Mouse (Mus musculus) heart, adult 2 months (tissue): Measurements from ENCODE around the gene 4930430F08Rik. TPM values are rescaled to one million over a fixed set of nuclear protein-coding genes. Genes with fewer than 3 reads are reported as not detected.

Source experiments
- DNase-seq, 2 experiments: peaks; one replicate each; pipeline ENCODE4 v3.0.0; 2021
- H3K27ac ChIP-seq: fragments of 200-600 bp; 2 replicates; pipeline ENCODE4 v1.8.1; 2022
- H3K27me3 ChIP-seq: fragments of 200-500 bp; 2 replicates; pipeline ENCODE4 v1.6.1; 2012; ENCODE audit warnings: mild to moderate bottlenecking, low read length, inconsistent platforms, mixed read lengths; ENCODE audit not compliant: control insufficient read depth, insufficient read depth
- H3K36me3 ChIP-seq: fragments of 200-500 bp; 2 replicates; pipeline ENCODE4 v1.6.1; 2012; ENCODE audit warnings: low read length, inconsistent platforms; ENCODE audit not compliant: control insufficient read depth, insufficient read depth
- H3K4me1 ChIP-seq: fragments of 200-500 bp; 2 replicates; pipeline ENCODE4 v1.6.1; 2011; ENCODE audit warnings: low read length; ENCODE audit not compliant: control insufficient read depth, insufficient read depth
- H3K4me3 ChIP-seq: fragments of 200-600 bp; 2 replicates; pipeline ENCODE4 v1.8.1; 2022
- H3K79me2 ChIP-seq: fragments of 200-500 bp; replicated peaks from 2 replicates; pipeline ENCODE4 v1.6.1; 2012; ENCODE audit warnings: mild to moderate bottlenecking, inconsistent platforms, low read length, moderate library complexity, mixed read lengths; ENCODE audit not compliant: control insufficient read depth, insufficient read depth
- H3K9ac ChIP-seq: fragments of 200-500 bp; 2 replicates; pipeline ENCODE4 v1.6.1; 2012; ENCODE audit warnings: low read depth, mild to moderate bottlenecking, control low read depth, inconsistent platforms, low read length, mixed read lengths
- CTCF ChIP-seq: fragments of 200-600 bp; IDR thresholded peaks from 2 replicates; pipeline ENCODE4 v1.8.1; 2022; ENCODE audit warnings: antibody characterized with exemption, mild to moderate bottlenecking, moderate library complexity
- EP300 ChIP-seq: fragments of 200-500 bp; IDR thresholded peaks from 2 replicates; pipeline ENCODE4 v1.6.1; 2011; ENCODE audit warnings: low read depth, low read length, control low read depth; ENCODE audit not compliant: insufficient read depth
- POLR2A ChIP-seq: fragments of 200-500 bp; IDR thresholded peaks from 2 replicates; pipeline ENCODE4 v1.6.1; 2011; ENCODE audit warnings: mild to moderate bottlenecking, low read depth, low read length, control low read depth; ENCODE audit not compliant: insufficient read depth
- WGBS: fragments of 180-500 bp; shearing (Covaris S2); methylation state at CpG from one replicate; pipeline ENCODE4 v1.1.7; 2018; 5-methylcytosine and 5-hydroxymethylcytosine counted together
- intact Hi-C: fragments of 180-260 bp; cut with DNase I; formaldehyde crosslinking; loops from one replicate; pipeline ENCODE4 v1.15.1; 2025
- polyA plus RNA-seq: library from polyadenylated mRNA; depleted of rRNA; stranded (reverse); fragments of >200 nt; gene quantifications from 2 replicates; pipeline ENCODE4 v1.2.3, GENCODE M21; 2012
- total RNA-seq, 2 experiments: library from RNA; stranded (reverse); gene quantifications; 2 replicates each; pipeline ENCODE4 v1.2.3; 2021

Gene 4930430F08Rik
- total and polyA plus RNA-seq, 3 experiments, result 5.2 to 5.3 (median 5.3) TPM

GRCm38 (mm10) chr10:100604254-100604653, 14.0 kb upstream of the 4930430F08Rik start:
- Histone ChIP-seq H3K27me3 (no peaks in the 10 kb centered on the region), H3K36me3 (no peaks in the 10 kb centered on the region), H3K79me2 (no peaks in the 10 kb centered on the region), H3K27ac (no peak overlapping the region), H3K4me3 (no peak overlapping the region), H3K4me1 (no peaks in the 10 kb centered on the region), H3K9ac (no peak overlapping the region)
- DNase-seq, result no peak
- intact Hi-C loops, result no loop called here
- WGBS, result 61% methylated on average over 2 of the region's 2 CpGs
- TF ChIP-seq POLR2A (no peak), CTCF (no peak), EP300 (no peak)

- intact Hi-C loops, result no loop called here
- H3K79me2 ChIP-seq, result no peaks in the 10 kb centered on the region
- no peaks in the 10 kb centered on the region for H3K4me1 ChIP-seq
- H3K27ac ChIP-seq, result no peak overlapping the region
- H3K36me3 ChIP-seq, result no peaks in the 10 kb centered on the region
- no peaks in the 10 kb centered on the region for H3K27me3 ChIP-seq
- no peak overlapping the region for H3K9ac ChIP-seq
- H3K4me3 ChIP-seq, result no peak overlapping the region
- WGBS, result 78% methylated on average over 9 of the region's 9 CpGs
- TF ChIP-seq CTCF (no peak), POLR2A (no peak), EP300 (no peak)
- no peak for DNase-seq
Measured at GRCm38 (mm10) chr10:100603511-100603910, 13.3 kb upstream of the 4930430F08Rik start.

DNA sequence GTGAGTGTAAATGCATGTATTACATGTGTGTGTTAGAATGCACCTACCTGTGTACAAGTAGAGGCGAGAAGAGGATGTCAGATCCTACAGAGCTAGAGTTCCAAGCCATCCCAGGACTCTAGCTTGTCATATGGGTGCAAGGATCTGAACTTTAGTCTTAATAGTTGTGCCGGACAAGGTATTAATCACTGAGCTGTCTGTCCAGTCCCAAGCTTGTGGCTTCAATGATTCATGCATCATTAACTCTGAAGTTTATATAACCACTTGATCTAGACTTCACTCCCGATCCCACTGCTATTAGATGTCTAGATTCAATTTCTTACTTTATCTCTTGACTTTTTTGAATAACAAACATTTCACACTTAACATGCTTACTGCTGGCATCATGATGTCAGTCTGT, 8.1 kb upstream of the 4930430F08Rik start:
- H3K27ac ChIP-seq, result no peak overlapping the region
- DNase-seq, result no peak
- H3K79me2 ChIP-seq, result no peaks in the 10 kb centered on the region
- no peaks in the 10 kb centered on the region for H3K36me3 ChIP-seq
- H3K27me3 ChIP-seq, result no peaks in the 10 kb centered on the region
- TF ChIP-seq POLR2A (no peak), CTCF (no peak), EP300 (no peak)
- 87% methylated on average over 3 of the region's 3 CpGs for WGBS
- H3K9ac ChIP-seq, result no peak overlapping the region
- no peak overlapping the region for H3K4me3 ChIP-seq
- intact Hi-C loops, result no loop called here
- H3K4me1 ChIP-seq, result no peaks in the 10 kb centered on the region

DNA sequence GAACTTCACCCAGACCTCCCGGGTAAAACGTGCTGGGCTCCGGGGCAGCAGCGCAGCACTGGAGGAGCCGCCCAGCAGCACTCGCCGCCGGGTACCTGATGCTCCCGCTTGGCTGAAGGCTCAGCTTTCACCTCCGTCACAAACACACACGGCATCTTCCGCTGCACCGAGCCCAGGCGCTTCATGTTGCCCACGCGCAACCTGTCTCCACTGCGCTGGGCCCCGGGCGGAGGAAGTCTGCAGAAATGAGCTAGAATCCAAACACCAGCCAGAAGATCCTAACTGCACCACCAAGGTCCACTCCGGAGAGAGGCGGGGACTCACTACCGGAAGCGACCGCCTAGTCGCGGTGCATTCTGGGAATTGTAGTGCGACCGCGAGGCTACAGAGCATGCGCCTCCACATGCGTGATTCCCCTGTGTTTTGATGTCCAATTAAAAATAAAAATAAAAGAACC, 1.3 kb downstream of the 4930430F08Rik start:
- Histone ChIP-seq H3K36me3 (no peaks in the 10 kb centered on the region), H3K4me1 (0 out of 2 replicates have a peak, but pooled peaks cover 3% of the 10 kb centered on the region), H3K9ac (peak overlapping the region; percentile 60), H3K27ac (peak overlapping the region; percentile 50), H3K4me3 (peak overlapping the region; percentile 74), H3K79me2 (no peaks in the 10 kb centered on the region), H3K27me3 (no peaks in the 10 kb centered on the region)
- WGBS, result under 1% methylated on average over 31 of the region's 31 CpGs
- DNase-seq, result peak; percentile 88 to 90
- TF ChIP-seq POLR2A, result peak; percentile 81
- no peak for TF ChIP-seq EP300
- TF ChIP-seq CTCF, result no peak
- intact Hi-C loops, result loop anchor here (5.0 kb wide), 1 partner anchor 102 kb away; the partner anchor contains the start of genes Cep290 and Tmtc3

DNA sequence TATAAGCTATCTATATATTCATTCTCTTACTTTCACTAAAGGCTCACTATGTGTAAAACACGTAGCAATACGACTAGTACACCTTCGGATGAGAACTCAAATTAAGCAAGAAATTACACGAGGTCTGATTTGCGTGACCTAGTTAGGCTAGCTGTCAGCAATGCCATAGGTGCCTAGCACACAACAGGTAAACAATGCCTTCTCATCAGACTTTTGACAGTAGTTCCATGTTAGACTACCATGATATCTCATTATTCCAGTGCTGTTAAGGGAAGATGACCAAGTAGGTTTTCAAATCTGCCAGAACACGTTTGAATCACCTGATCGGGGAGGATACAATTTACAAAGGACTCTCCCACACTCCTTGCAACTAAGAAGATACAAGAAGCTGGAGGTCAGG, 1.7 kb downstream of the 4930430F08Rik start:
- intact Hi-C loops, result loop anchor here (5.0 kb wide), 1 partner anchor 101 kb away; the partner anchor contains the start of genes Cep290 and Tmtc3
- H3K4me1 ChIP-seq, result 0 out of 2 replicates have a peak, but pooled peaks cover 3% of the 10 kb centered on the region
- peak overlapping the region; percentile 50; the same call in 1 of the 2 replicates for H3K27ac ChIP-seq
- peak overlapping the region; percentile 74 for H3K4me3 ChIP-seq
- 40% methylated on average over 7 of the region's 7 CpGs for WGBS
- no peaks in the 10 kb centered on the region for H3K79me2 ChIP-seq
- no peaks in the 10 kb centered on the region for H3K27me3 ChIP-seq
- H3K36me3 ChIP-seq, result no peaks in the 10 kb centered on the region
- DNase-seq, result no peak
- no peak for TF ChIP-seq EP300
- no peak for TF ChIP-seq POLR2A
- no peak for TF ChIP-seq CTCF
- peak overlapping the region; percentile 60 for H3K9ac ChIP-seq

GRCm38 (mm10) chr10:100584178-100584577, 6.0 kb downstream of the 4930430F08Rik start:
- Histone ChIP-seq H3K9ac (no peak overlapping the region), H3K36me3 (no peaks in the 10 kb centered on the region), H3K4me3 (no peak overlapping the region), H3K27ac (no peak overlapping the region), H3K4me1 (0 out of 2 replicates have a peak, but pooled peaks cover 3% of the 10 kb centered on the region), H3K79me2 (no peaks in the 10 kb centered on the region), H3K27me3 (no peaks in the 10 kb centered on the region)
- 66% methylated on average over 3 of the region's 3 CpGs for WGBS
- intact Hi-C loops, result no loop called here
- no peak for TF ChIP-seq POLR2A
- TF ChIP-seq CTCF, result no peak
- TF ChIP-seq EP300, result no peak
- no peak for DNase-seq
